Mouse (Mus musculus) lung, adult 2 months (tissue): Measurements from ENCODE around the gene Chchd1. TPM values are rescaled to one million over a fixed set of nuclear protein-coding genes. Genes with fewer than 3 reads are reported as not detected.

Experiments used
- DNase-seq: peaks from one replicate; pipeline ENCODE4 v3.0.0; 2022
- H3K4me1 ChIP-seq: fragments of 200-500 bp; 2 replicates; pipeline ENCODE4 v1.6.1; 2011; ENCODE audit warnings: low read length; ENCODE audit not compliant: control insufficient read depth, insufficient read depth
- H3K4me3 ChIP-seq: fragments of 200-500 bp; replicated peaks from 2 replicates; pipeline ENCODE3; 2011; ENCODE audit warnings: low read depth, mild to moderate bottlenecking, control low read depth, low read length; ENCODE audit errors: extremely low read depth
- CTCF ChIP-seq: fragments of 200-500 bp; IDR thresholded peaks from 2 replicates; pipeline ENCODE4 v1.5.1; 2011; ENCODE audit warnings: mild to moderate bottlenecking, low read length, control low read depth; ENCODE audit not compliant: insufficient read depth
- POLR2A ChIP-seq: fragments of 200-500 bp; IDR thresholded peaks from 2 replicates; pipeline ENCODE4 v1.6.1; 2011; ENCODE audit warnings: low read depth, mild to moderate bottlenecking, control low read depth, low read length, borderline replicate concordance; ENCODE audit errors: extremely low read depth
- WGBS: fragments of 180-500 bp; shearing (Covaris S2); methylation state at CpG from one replicate; pipeline ENCODE4 v1.1.7; 2018; 5-methylcytosine and 5-hydroxymethylcytosine counted together
- polyA plus RNA-seq: library from polyadenylated mRNA; depleted of rRNA; stranded (reverse); fragments of >200 nt; gene quantifications from 2 replicates; pipeline ENCODE4 v1.2.3, GENCODE M21; 2012; rRNA removed

Chchd1 gene
- polyA plus RNA-seq, 1 experiment, result 23.2 TPM

GRCm38 (mm10) chr14:20749494-20750051 lies 46.8 kb downstream of the Chchd1 start:
- no peak overlapping the region for H3K4me3 ChIP-seq
- 87% methylated on average over 4 of the region's 4 CpGs for WGBS
- TF ChIP-seq POLR2A (no peak), CTCF (no peak)
- DNase-seq, result no peak
- no peaks in the 10 kb centered on the region for H3K4me1 ChIP-seq

- WGBS, result 94% methylated on average over 5 of the region's 5 CpGs
- no peak overlapping the region for H3K4me3 ChIP-seq
- no peak for DNase-seq
- H3K4me1 ChIP-seq, result no peaks in the 10 kb centered on the region
- TF ChIP-seq POLR2A, result no peak
- no peak for TF ChIP-seq CTCF
These were observed 47.7 kb downstream of the Chchd1 start for GRCm38 (mm10) chr14:20750503-20750902.

GRCm38 (mm10) chr14:20753792-20754191 lies 51.0 kb downstream of the Chchd1 start:
- TF ChIP-seq POLR2A, result no peak
- no peak for TF ChIP-seq CTCF
- H3K4me3 ChIP-seq, result no peak overlapping the region
- WGBS, result 75% methylated on average over 3 of the region's 3 CpGs
- DNase-seq, result no peak
- no peaks in the 10 kb centered on the region for H3K4me1 ChIP-seq

Other genes starting within 250 kb of the Chchd1 start
- gene Anxa7, start 222.9 kb upstream of the Chchd1 start, polyA plus RNA-seq, result 83.1 and 88.9 TPM in 2 replicates
- gene Mss51, start 206.1 kb upstream of the Chchd1 start, polyA plus RNA-seq, result 0.42 and 2.6 TPM in 2 replicates
- 6.5 and 14.2 TPM in 2 replicates for gene Ppp3cb, start 156.4 kb upstream of the Chchd1 start, polyA plus RNA-seq
- 14.9 and 17.6 TPM in 2 replicates for gene Usp54, start 61.9 kb upstream of the Chchd1 start, polyA plus RNA-seq
- gene Myoz1, start 46.5 kb upstream of the Chchd1 start, polyA plus RNA-seq, result 19.8 TPM in 1 of 2 replicates, not detected in the other
- gene Synpo2l, start 34.7 kb upstream of the Chchd1 start, polyA plus RNA-seq, result 1.5 and 4.3 TPM in 2 replicates
- gene Sec24c, start 28.7 kb upstream of the Chchd1 start, polyA plus RNA-seq, result 175 TPM in 2 replicates
- 24.8 and 34.9 TPM in 2 replicates for gene Fut11, start 8.0 kb upstream of the Chchd1 start, polyA plus RNA-seq
- gene Zswim8, start 4.5 kb downstream of the Chchd1 start, polyA plus RNA-seq, result 221 and 236 TPM in 2 replicates
- 36.9 and 44.0 TPM in 2 replicates for gene Ndst2, start 31.6 kb downstream of the Chchd1 start, polyA plus RNA-seq
- gene Camk2g, start 91.1 kb downstream of the Chchd1 start, polyA plus RNA-seq, result 30.1 and 30.9 TPM in 2 replicates
- 2.2 and 6.1 TPM in 2 replicates for gene Plau, start 133.7 kb downstream of the Chchd1 start, polyA plus RNA-seq
- 96.8 and 144 TPM in 2 replicates for gene Vcl, start 226.4 kb downstream of the Chchd1 start, polyA plus RNA-seq